Mouse (Mus musculus): ENCODE results near the gene Arhgef3. TPM values are rescaled to one million over a fixed set of nuclear protein-coding genes. Genes with fewer than 3 reads are reported as not detected.

Gene Arhgef3
- polyA plus RNA-seq, 1 experiment from 2014 or later, result 1.7 TPM

- WGBS, result 82% methylated on average over 6 of the region's 6 CpGs
- Histone ChIP-seq H3K9ac (replicated peaks) (no peak overlapping the region), H3K27me3 (no peaks in the 10 kb centered on the region), H3K4me2 (replicated peaks) (no peak overlapping the region), H3K4me1 (replicated peaks) (no peaks in the 10 kb centered on the region), H3K4me3 (replicated peaks) (no peak overlapping the region), H3K27ac (no peak overlapping the region), H3K36me3 (no peaks in the 10 kb centered on the region), H3K9me3 (no peaks in the 10 kb centered on the region)
- ATAC-seq, result no peak
These were observed 35.4 kb downstream of the Arhgef3 start for GRCm38 (mm10) chr14:27150011-27150640.

GRCm38 (mm10) chr14:27151432-27151831, 36.7 kb downstream of the Arhgef3 start:
- H3K4me3 ChIP-seq (replicated peaks), result no peak overlapping the region
- H3K36me3 ChIP-seq, result no peaks in the 10 kb centered on the region
- no peak for ATAC-seq
- no peak overlapping the region for H3K9ac ChIP-seq (replicated peaks)
- H3K4me2 ChIP-seq (replicated peaks), result no peak overlapping the region
- no peaks in the 10 kb centered on the region for H3K9me3 ChIP-seq
- no peaks in the 10 kb centered on the region for H3K27me3 ChIP-seq
- 0 out of 2 replicates have a peak, but pooled peaks cover 4% of the 10 kb centered on the region for H3K4me1 ChIP-seq (replicated peaks)
- H3K27ac ChIP-seq, result no peak overlapping the region
- WGBS, result 63% methylated on average over 8 of the region's 8 CpGs

GRCm38 (mm10) chr14:27155088-27155487, 40.4 kb downstream of the Arhgef3 start:
- ATAC-seq, result no peak
- Histone ChIP-seq H3K36me3 (no peaks in the 10 kb centered on the region), H3K9me3 (no peaks in the 10 kb centered on the region), H3K4me1 (replicated peaks) (0 out of 2 replicates have a peak, but pooled peaks cover 4% of the 10 kb centered on the region), H3K27ac (no peak overlapping the region), H3K4me2 (replicated peaks) (no peak overlapping the region), H3K27me3 (no peaks in the 10 kb centered on the region), H3K4me3 (replicated peaks) (no peak overlapping the region), H3K9ac (replicated peaks) (no peak overlapping the region)
- WGBS, result 89% methylated on average over 6 of the region's 6 CpGs

GRCm38 (mm10) chr14:27156032-27156431, 41.3 kb downstream of the Arhgef3 start:
- H3K4me3 ChIP-seq (replicated peaks), result no peak overlapping the region
- ATAC-seq, result no peak
- H3K27me3 ChIP-seq, result no peaks in the 10 kb centered on the region
- H3K4me2 ChIP-seq (replicated peaks), result no peak overlapping the region
- 73% methylated on average over 6 of the region's 6 CpGs for WGBS
- no peak overlapping the region for H3K9ac ChIP-seq (replicated peaks)
- H3K27ac ChIP-seq, result no peak overlapping the region
- no peaks in the 10 kb centered on the region for H3K9me3 ChIP-seq
- no peaks in the 10 kb centered on the region for H3K36me3 ChIP-seq
- H3K4me1 ChIP-seq (replicated peaks), result 0 out of 2 replicates have a peak, but pooled peaks cover 4% of the 10 kb centered on the region

- WGBS, result 82% methylated on average over 3 of the region's 3 CpGs
- Histone ChIP-seq H3K36me3 (no peaks in the 10 kb centered on the region), H3K4me3 (replicated peaks) (no peak overlapping the region), H3K4me1 (replicated peaks) (0 out of 2 replicates have a peak, but pooled peaks cover 4% of the 10 kb centered on the region), H3K9me3 (no peaks in the 10 kb centered on the region), H3K4me2 (replicated peaks) (no peak overlapping the region), H3K27me3 (no peaks in the 10 kb centered on the region), H3K9ac (replicated peaks) (no peak overlapping the region), H3K27ac (no peak overlapping the region)
- ATAC-seq, result no peak
These were observed 43.4 kb downstream of the Arhgef3 start for GRCm38 (mm10) chr14:27158133-27158532.

- Histone ChIP-seq H3K9ac (replicated peaks) (no peak overlapping the region), H3K36me3 (no peaks in the 10 kb centered on the region), H3K27ac (no peak overlapping the region), H3K4me2 (replicated peaks) (no peak overlapping the region), H3K4me3 (replicated peaks) (no peak overlapping the region), H3K4me1 (replicated peaks) (0 out of 2 replicates have a peak, but pooled peaks cover 4% of the 10 kb centered on the region), H3K27me3 (no peaks in the 10 kb centered on the region), H3K9me3 (no peaks in the 10 kb centered on the region)
- no peak for ATAC-seq
- 73% methylated on average over 2 of the region's 2 CpGs for WGBS
These were observed 44.1 kb downstream of the Arhgef3 start for GRCm38 (mm10) chr14:27158782-27159181.

GRCm38 (mm10) chr14:27160762-27161161, 46.1 kb downstream of the Arhgef3 start:
- no peak for ATAC-seq
- Histone ChIP-seq H3K9ac (replicated peaks) (no peak overlapping the region), H3K27ac (no peak overlapping the region), H3K36me3 (no peaks in the 10 kb centered on the region), H3K4me2 (replicated peaks) (no peak overlapping the region), H3K9me3 (no peaks in the 10 kb centered on the region), H3K4me3 (replicated peaks) (no peak overlapping the region), H3K27me3 (no peaks in the 10 kb centered on the region), H3K4me1 (replicated peaks) (0 out of 2 replicates have a peak, but pooled peaks cover 4% of the 10 kb centered on the region)
- 88% methylated on average over 7 of the region's 7 CpGs for WGBS

- H3K4me1 ChIP-seq (replicated peaks), result peaks cover 8% of the 10 kb centered on the region; the same call in 1 of the 2 replicates
These were observed 49.9 kb downstream of the Arhgef3 start for GRCm38 (mm10) chr14:27164639-27165038.

GRCm38 (mm10) chr14:27166751-27167150, 52.1 kb downstream of the Arhgef3 start:
- Histone ChIP-seq H3K36me3 (no peaks in the 10 kb centered on the region), H3K27ac (peak overlapping the region; percentile 2; the same call in 1 of the 2 replicates), H3K4me2 (replicated peaks) (no peak overlapping the region), H3K4me3 (replicated peaks) (no peak overlapping the region), H3K9me3 (no peaks in the 10 kb centered on the region), H3K9ac (replicated peaks) (no peak overlapping the region), H3K4me1 (replicated peaks) (peaks cover 8% of the 10 kb centered on the region; the same call in 1 of the 2 replicates), H3K27me3 (no peaks in the 10 kb centered on the region)
- 54% methylated on average over 8 of the region's 8 CpGs for WGBS
- peak; percentile 85 for ATAC-seq

More at GRCm38 (mm10) chr14:27164639-27165038, 49.9 kb downstream of the Arhgef3 start:
- Histone ChIP-seq H3K27me3 (no peaks in the 10 kb centered on the region), H3K4me2 (replicated peaks) (no peak overlapping the region), H3K9ac (replicated peaks) (no peak overlapping the region), H3K36me3 (no peaks in the 10 kb centered on the region), H3K9me3 (no peaks in the 10 kb centered on the region), H3K4me3 (replicated peaks) (no peak overlapping the region), H3K27ac (no peak overlapping the region)
- WGBS, result 94% methylated on average over 6 of the region's 6 CpGs
- ATAC-seq, result no peak

GRCm38 (mm10) chr14:27167177-27167576, 52.5 kb downstream of the Arhgef3 start:
- 74% methylated on average over 4 of the region's 4 CpGs for WGBS
- no peaks in the 10 kb centered on the region for H3K27me3 ChIP-seq
- peak overlapping the region; percentile 57 for H3K27ac ChIP-seq
- H3K9ac ChIP-seq (replicated peaks), result no peak overlapping the region
- no peak overlapping the region for H3K4me3 ChIP-seq (replicated peaks)
- peaks cover 8% of the 10 kb centered on the region; the same call in 1 of the 2 replicates for H3K4me1 ChIP-seq (replicated peaks)
- no peak overlapping the region for H3K4me2 ChIP-seq (replicated peaks)
- H3K9me3 ChIP-seq, result no peaks in the 10 kb centered on the region
- peak; percentile 73 for ATAC-seq
- no peaks in the 10 kb centered on the region for H3K36me3 ChIP-seq

GRCm38 (mm10) chr14:27168387-27168786, 53.7 kb downstream of the Arhgef3 start:
- no peaks in the 10 kb centered on the region for H3K27me3 ChIP-seq
- no peak overlapping the region for H3K27ac ChIP-seq
- H3K36me3 ChIP-seq, result no peaks in the 10 kb centered on the region
- no peak overlapping the region for H3K4me3 ChIP-seq (replicated peaks)
- H3K4me1 ChIP-seq (replicated peaks), result peaks cover 8% of the 10 kb centered on the region; the same call in 1 of the 2 replicates
- H3K9me3 ChIP-seq, result no peaks in the 10 kb centered on the region
- ATAC-seq, result no peak
- WGBS, result 92% methylated on average over 5 of the region's 5 CpGs
- H3K4me2 ChIP-seq (replicated peaks), result no peak overlapping the region
- H3K9ac ChIP-seq (replicated peaks), result no peak overlapping the region

- WGBS, result 94% methylated on average over 4 of the region's 4 CpGs
- H3K4me2 ChIP-seq (replicated peaks), result no peak overlapping the region
- no peak for ATAC-seq
- no peaks in the 10 kb centered on the region for H3K36me3 ChIP-seq
- no peaks in the 10 kb centered on the region for H3K9me3 ChIP-seq
- H3K27ac ChIP-seq, result no peak overlapping the region
- peaks cover 8% of the 10 kb centered on the region; the same call in 1 of the 2 replicates for H3K4me1 ChIP-seq (replicated peaks)
- no peaks in the 10 kb centered on the region for H3K27me3 ChIP-seq
- H3K4me3 ChIP-seq (replicated peaks), result no peak overlapping the region
- H3K9ac ChIP-seq (replicated peaks), result no peak overlapping the region
These were observed 54.6 kb downstream of the Arhgef3 start for GRCm38 (mm10) chr14:27169287-27169686.
